32 mouse cellular contexts compared by ENCODE assay signal in the genomic region with DNA sequence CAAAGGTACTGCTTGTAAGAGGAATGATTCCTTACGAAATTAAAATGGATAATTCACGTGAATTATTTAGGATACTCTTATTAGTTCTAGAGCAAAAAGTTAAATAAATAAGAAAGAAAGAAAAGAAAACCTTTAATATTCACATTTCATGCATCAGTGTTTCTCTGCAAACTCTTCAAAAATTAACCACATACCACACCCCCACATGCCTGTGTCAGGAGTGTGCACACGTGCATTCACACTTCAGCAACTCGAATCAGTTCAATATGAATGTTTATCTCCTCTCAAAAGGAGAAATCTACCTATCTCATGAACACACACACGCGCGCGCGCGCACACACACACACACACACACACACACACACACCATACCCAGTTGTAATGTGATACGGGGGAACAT. TPM values are rescaled to one million over a fixed set of nuclear protein-coding genes. Genes with fewer than 3 reads are reported as not detected.
"Had no signal": no experiment of that assay in that cellular context is flagged by ENCODE, and none has a peak within 500 bp of the region (broad histone marks: within the 10 kb centered on the region; RNA-seq: fewer than 3 reads in every experiment).

No protein-coding gene starts in this region.

- H3K4me1 ChIP-seq: limb, embryonic 15.5 days; liver, embryonic 12.5 days; liver, embryonic 13.5 days; liver, embryonic 15.5 days; megakaryocyte, embryonic 14.5 days; midbrain, embryonic 12.5 days; midbrain, embryonic 15.5 days; neural tube, embryonic 12.5 days; neural tube, embryonic 13.5 days had no signal

- ATAC-seq: liver, embryonic 12.5 days; liver, postnatal 0 days; lung, postnatal 0 days; midbrain, embryonic 13.5 days; midbrain, embryonic 15.5 days; midbrain, embryonic 16.5 days had no signal

- H3K4me3 ChIP-seq: limb, embryonic 10.5 days; limb, embryonic 12.5 days; limb, embryonic 13.5 days; limb, embryonic 15.5 days; liver, embryonic 12.5 days; liver, embryonic 13.5 days; liver, embryonic 15.5 days; megakaryocyte, embryonic 14.5 days; midbrain, embryonic 10.5 days; midbrain, embryonic 12.5 days; midbrain, embryonic 13.5 days; midbrain, embryonic 15.5 days; myocyte; neural tube, embryonic 12.5 days; neural tube, embryonic 13.5 days had no signal

- H3K36me3 ChIP-seq: limb, embryonic 10.5 days; limb, embryonic 12.5 days; limb, embryonic 13.5 days; limb, embryonic 15.5 days; liver, embryonic 12.5 days; liver, embryonic 13.5 days; liver, embryonic 15.5 days; midbrain, embryonic 10.5 days; midbrain, embryonic 12.5 days; midbrain, embryonic 13.5 days; midbrain, embryonic 15.5 days; neural tube, embryonic 12.5 days; neural tube, embryonic 13.5 days had no signal

- DNase-seq: left cerebral cortex, postnatal 4 days; liver; liver, embryonic 13.5 days; liver, postnatal 0 days; lung, adult 2 months; lung, postnatal 14 days; lung, postnatal 4 days; midbrain, embryonic 14.5 days had no signal

- H3K9ac ChIP-seq: limb, embryonic 12.5 days; limb, embryonic 13.5 days; limb, embryonic 15.5 days; liver, embryonic 12.5 days; liver, embryonic 13.5 days; liver, embryonic 14.5 days; liver, embryonic 15.5 days; liver, postnatal 0 days; lung, embryonic 14.5 days; midbrain, embryonic 12.5 days; midbrain, embryonic 13.5 days; midbrain, embryonic 15.5 days; neural tube, embryonic 12.5 days; neural tube, embryonic 13.5 days had no signal

- H3K27me3 ChIP-seq: limb, embryonic 12.5 days; limb, embryonic 13.5 days; limb, embryonic 15.5 days; liver, embryonic 12.5 days; liver, embryonic 13.5 days; liver, embryonic 15.5 days; midbrain, embryonic 13.5 days; midbrain, embryonic 15.5 days; neural tube, embryonic 12.5 days; neural tube, embryonic 13.5 days had no signal

- H3K4me2 ChIP-seq: limb, embryonic 12.5 days; limb, embryonic 13.5 days; limb, embryonic 15.5 days; liver, embryonic 11.5 days; liver, embryonic 12.5 days; liver, embryonic 13.5 days; liver, embryonic 15.5 days; lung, embryonic 14.5 days; midbrain, embryonic 11.5 days; midbrain, embryonic 12.5 days; midbrain, embryonic 13.5 days; midbrain, embryonic 15.5 days; neural tube, embryonic 12.5 days; neural tube, embryonic 13.5 days had no signal

- H3K27ac ChIP-seq: limb, embryonic 10.5 days; limb, embryonic 12.5 days; limb, embryonic 13.5 days; limb, embryonic 15.5 days; liver, embryonic 12.5 days; liver, embryonic 13.5 days; liver, embryonic 14.5 days; liver, embryonic 15.5 days; macrophage; midbrain, embryonic 10.5 days; midbrain, embryonic 12.5 days; midbrain, embryonic 13.5 days; midbrain, embryonic 15.5 days; neural tube, embryonic 12.5 days; neural tube, embryonic 13.5 days had no signal

- H3K9me3 ChIP-seq: limb, embryonic 10.5 days; limb, embryonic 12.5 days; limb, embryonic 13.5 days; limb, embryonic 15.5 days; liver, embryonic 13.5 days; megakaryocyte, embryonic 14.5 days; midbrain, embryonic 10.5 days; midbrain, embryonic 12.5 days; midbrain, embryonic 13.5 days; midbrain, embryonic 15.5 days; neural tube, embryonic 12.5 days; neural tube, embryonic 13.5 days had no signal

RNA-seq across cellular contexts. Expression of a gene that starts 43.3 kb away (rescaled TPM):
- total RNA-seq: megakaryocyte, adult 5-6 weeks; megakaryocyte-erythroid progenitor cell, adult 5-6 weeks; monocyte, adult 5-6 weeks had no signal
